ENCODE assay signal across 9 mouse cellular contexts in genomic region chr11:119078691-119079444, GRCm38 (mm10). TPM values are rescaled to one million over a fixed set of nuclear protein-coding genes. Genes with fewer than 3 reads are reported as not detected.
A peak's percentile ranks its signal among the peaks of the same experiment; 100 is the strongest.
DNase-seq lines count a peak whose midpoint lies in the region; ATAC-seq and TF ChIP-seq lines count a peak whose summit lies in the region.
"Had no signal": no experiment of that assay in that cellular context is flagged by ENCODE, and none has a peak within 500 bp of the region (broad histone marks: within the 10 kb centered on the region; RNA-seq: fewer than 3 reads in every experiment).

No protein-coding gene starts in this region.

- peak overlapping the region; percentile 40 for H3K4me2 ChIP-seq in embryonic facial prominence, embryonic 14.5 days (ENCODE audit: low read depth, low read length)
- peak overlapping the region; percentile 41 for H3K4me2 ChIP-seq in hindbrain, embryonic 14.5 days (replicated peaks)
- H3K4me2 ChIP-seq in midbrain, embryonic 11.5 days, result peak overlapping the region; percentile 30

- H3K9me3 ChIP-seq in embryonic facial prominence, embryonic 14.5 days (ENCODE audit: control insufficient read depth, low read length), result no peaks in the 10 kb centered on the region
- H3K9me3 ChIP-seq in hindbrain, embryonic 14.5 days (ENCODE audit: control insufficient read depth, low read length), result no peaks in the 10 kb centered on the region
- H3K9me3 ChIP-seq in limb, embryonic 10.5 days (replicated peaks), result no peaks in the 10 kb centered on the region
- no peaks in the 10 kb centered on the region for H3K9me3 ChIP-seq in midbrain, embryonic 11.5 days (ENCODE audit: control insufficient read depth, low read length)

- H3K36me3 ChIP-seq in spleen, adult 2 months (ENCODE audit: control insufficient read depth, insufficient read depth, low read length), result peaks cover 26% of the 10 kb centered on the region
- peaks cover 37% of the 10 kb centered on the region for H3K36me3 ChIP-seq in embryonic facial prominence, embryonic 14.5 days (ENCODE audit: control insufficient read depth, insufficient read depth, low read length)
- peaks cover 29% of the 10 kb centered on the region for H3K36me3 ChIP-seq in hindbrain, embryonic 14.5 days (replicated peaks; ENCODE audit: control insufficient read depth, insufficient read depth)
- peaks cover 20% of the 10 kb centered on the region for H3K36me3 ChIP-seq in limb, embryonic 10.5 days
- 0 out of 2 replicates have a peak, but pooled peaks cover 2% of the 10 kb centered on the region for H3K36me3 ChIP-seq in midbrain, embryonic 11.5 days (ENCODE audit: control insufficient read depth, insufficient read depth, low read length)

- no peak for TF ChIP-seq POLR2A in spleen, adult 2 months (IDR thresholded peaks at IDR 0.05; ENCODE audit: low read depth, low read length)

- peaks cover 10% of the 10 kb centered on the region for H3K4me1 ChIP-seq in spleen, adult 2 months (ENCODE audit: control insufficient read depth, insufficient read depth, insufficient read length)
- peaks cover 35% of the 10 kb centered on the region for H3K4me1 ChIP-seq in embryonic facial prominence, embryonic 14.5 days (ENCODE audit: control insufficient read depth, insufficient read depth, low read length)
- peaks cover 52% of the 10 kb centered on the region for H3K4me1 ChIP-seq in hindbrain, embryonic 14.5 days (replicated peaks; ENCODE audit: control insufficient read depth, insufficient read depth, low read length)
- H3K4me1 ChIP-seq in limb, embryonic 10.5 days, result peaks cover 59% of the 10 kb centered on the region
- H3K4me1 ChIP-seq in midbrain, embryonic 11.5 days (ENCODE audit: control insufficient read depth, insufficient read depth, low read length), result peaks cover 48% of the 10 kb centered on the region

- peak; percentile 42 for ATAC-seq in embryonic facial prominence, embryonic 14.5 days (ENCODE audit: low read depth)
- peak; percentile 79 for ATAC-seq in hindbrain, embryonic 14.5 days (ENCODE audit: low FRiP score)
- ATAC-seq in midbrain, embryonic 11.5 days (ENCODE audit: low FRiP score), result peak; percentile 71
- ATAC-seq: Patski had no signal

- peak overlapping the region; percentile 52 for H3K9ac ChIP-seq in embryonic facial prominence, embryonic 14.5 days (ENCODE audit: low read depth, low read length)
- H3K9ac ChIP-seq in hindbrain, embryonic 14.5 days, result peak overlapping the region; percentile 13; the same call in 1 of the 2 replicates
- peak overlapping the region; percentile 41 for H3K9ac ChIP-seq in midbrain, embryonic 11.5 days (ENCODE audit: low read length)

- no peak for DNase-seq in spleen, adult 2 months (ENCODE audit: low read depth in 1 of 2, low spot score in 2 of 2)
- no peak for DNase-seq in spleen, postnatal 36 days (ENCODE audit: low spot score in 2 of 2)
- DNase-seq in embryonic facial prominence, embryonic 14.5 days (ENCODE audit: low spot score), result peak; percentile 75
- DNase-seq in hindbrain, embryonic 14.5 days (ENCODE audit: low spot score), result no peak
- DNase-seq in limb, embryonic 10.5 days (ENCODE audit: low spot score), result peak; percentile 56
- DNase-seq in midbrain, embryonic 11.5 days (ENCODE audit: low spot score, missing footprints), result peak; percentile 95
- peak; percentile 65 for DNase-seq in urinary bladder, postnatal 14 days (ENCODE audit: low spot score)
- no peak for DNase-seq in frontal cortex, postnatal 36 days (ENCODE audit: low spot score in 2 of 2)

- TF ChIP-seq CTCF in spleen, adult 2 months (IDR thresholded peaks at IDR 0.05; ENCODE audit: extremely low read depth, insufficient read depth, insufficient read length, insufficient replicate concordance), result no peak

- WGBS in spleen, adult 2 months, result 73% methylated on average over 24 of the region's 27 CpGs
- WGBS in embryonic facial prominence, embryonic 14.5 days, result 11% methylated on average over 22 of the region's 27 CpGs
- 6% methylated on average over 24 of the region's 27 CpGs for WGBS in hindbrain, embryonic 14.5 days
- WGBS in limb, embryonic 10.5 days, result 3% methylated on average over 24 of the region's 27 CpGs
- WGBS in midbrain, embryonic 11.5 days, result 1% methylated on average over 25 of the region's 27 CpGs

- H3K4me3 ChIP-seq in spleen, adult 2 months (ENCODE audit: extremely low read depth, insufficient read depth, insufficient read length), result no peak overlapping the region
- H3K4me3 ChIP-seq in embryonic facial prominence, embryonic 14.5 days (ENCODE audit: low read depth, low read length), result no peak overlapping the region
- no peak overlapping the region for H3K4me3 ChIP-seq in hindbrain, embryonic 14.5 days (replicated peaks; ENCODE audit: low read length)
- H3K4me3 ChIP-seq in limb, embryonic 10.5 days, result peak overlapping the region; percentile 34
- no peak overlapping the region for H3K4me3 ChIP-seq in midbrain, embryonic 11.5 days (ENCODE audit: low read depth, low read length)

- peak overlapping the region; percentile 7; the same call in 1 of the 2 replicates for H3K27ac ChIP-seq in spleen, adult 2 months (ENCODE audit: insufficient read depth, low read length)
- no peak overlapping the region for H3K27ac ChIP-seq in embryonic facial prominence, embryonic 14.5 days (replicated peaks; ENCODE audit: low read depth, low read length)
- peak overlapping the region; percentile 54 for H3K27ac ChIP-seq in hindbrain, embryonic 14.5 days
- peak overlapping the region; percentile 59 for H3K27ac ChIP-seq in limb, embryonic 10.5 days
- peak overlapping the region; percentile 4; the same call in 1 of the 2 replicates for H3K27ac ChIP-seq in midbrain, embryonic 11.5 days (ENCODE audit: low read depth, low read length)

- H3K27me3 ChIP-seq in spleen, adult 2 months (ENCODE audit: control insufficient read depth, insufficient read depth, low read length), result no peaks in the 10 kb centered on the region
- peaks cover 24% of the 10 kb centered on the region for H3K27me3 ChIP-seq in embryonic facial prominence, embryonic 14.5 days (replicated peaks; ENCODE audit: control insufficient read depth, insufficient read depth, low read length)
- H3K27me3 ChIP-seq in hindbrain, embryonic 14.5 days (ENCODE audit: control insufficient read depth, insufficient read depth, low read length), result peaks cover 28% of the 10 kb centered on the region
- peaks cover 96% of the 10 kb centered on the region for H3K27me3 ChIP-seq in limb, embryonic 10.5 days (ENCODE audit: low read depth, poor library complexity, severe bottlenecking)
- peaks cover 46% of the 10 kb centered on the region for H3K27me3 ChIP-seq in midbrain, embryonic 11.5 days (ENCODE audit: control insufficient read depth, insufficient read depth, low read length)
- H3K27me3 ChIP-seq: Patski had no signal

RNA-seq across cellular contexts. Expression of gene Cbx4, which starts 7.2 kb away (rescaled TPM):
- polyA plus RNA-seq in spleen, adult 2 months (2012; rRNA removed), result 17.2 and 23.5 TPM in 2 replicates
- polyA plus RNA-seq in embryonic facial prominence, embryonic 14.5 days (2014; fragmentation: Nextera tagmentation; extraction: Ambion mirVana), result 11.0 and 13.5 TPM in 2 replicates
- 16.8 and 20.2 TPM in 2 replicates for polyA plus RNA-seq in hindbrain, embryonic 14.5 days (2014; fragmentation: Nextera tagmentation; extraction: Ambion mirVana)
- polyA plus RNA-seq in limb, embryonic 10.5 days (2016; fragmentation: Nextera tagmentation; extraction: Ambion mirVana), result 4.3 and 7.1 TPM in 2 replicates
- polyA plus RNA-seq in midbrain, embryonic 11.5 days (2014; fragmentation: Nextera tagmentation; extraction: Ambion mirVana), result 6.3 and 7.0 TPM in 2 replicates

RNA-seq across cellular contexts. Expression of gene Cbx8, which starts 38.1 kb away (rescaled TPM):
- 4.5 and 5.6 TPM in 2 replicates for polyA plus RNA-seq in spleen, adult 2 months (2012; rRNA removed)
- polyA plus RNA-seq in embryonic facial prominence, embryonic 14.5 days (2014; fragmentation: Nextera tagmentation; extraction: Ambion mirVana), result 9.6 and 10.1 TPM in 2 replicates
- polyA plus RNA-seq in hindbrain, embryonic 14.5 days (2014; fragmentation: Nextera tagmentation; extraction: Ambion mirVana), result 8.5 and 9.8 TPM in 2 replicates
- 12.2 and 15.1 TPM in 2 replicates for polyA plus RNA-seq in limb, embryonic 10.5 days (2016; fragmentation: Nextera tagmentation; extraction: Ambion mirVana)
- polyA plus RNA-seq in midbrain, embryonic 11.5 days (2014; fragmentation: Nextera tagmentation; extraction: Ambion mirVana), result 11.3 and 11.9 TPM in 2 replicates

RNA-seq across cellular contexts. Expression of gene Cbx2, which starts 56.1 kb away (rescaled TPM):
- 1.8 and 2.1 TPM in 2 replicates for polyA plus RNA-seq in spleen, adult 2 months (2012; rRNA removed)
- 23.9 and 28.3 TPM in 2 replicates for polyA plus RNA-seq in embryonic facial prominence, embryonic 14.5 days (2014; fragmentation: Nextera tagmentation; extraction: Ambion mirVana)
- 10.7 and 13.7 TPM in 2 replicates for polyA plus RNA-seq in hindbrain, embryonic 14.5 days (2014; fragmentation: Nextera tagmentation; extraction: Ambion mirVana)
- 151 and 170 TPM in 2 replicates for polyA plus RNA-seq in limb, embryonic 10.5 days (2016; fragmentation: Nextera tagmentation; extraction: Ambion mirVana)
- 66.7 and 70.5 TPM in 2 replicates for polyA plus RNA-seq in midbrain, embryonic 11.5 days (2014; fragmentation: Nextera tagmentation; extraction: Ambion mirVana)

Comparison
In these comparisons a context has a peak if more than half of its experiments do, and no peak if none do; other contexts are left out.
1. DNase-seq: peak in embryonic facial prominence, embryonic 14.5 days (single experiment), limb, embryonic 10.5 days (single experiment), midbrain, embryonic 11.5 days (single experiment) and urinary bladder, postnatal 14 days (single experiment); none in spleen, adult 2 months (0 of 2), spleen, postnatal 36 days (0 of 2), hindbrain, embryonic 14.5 days (single experiment) and frontal cortex, postnatal 36 days (0 of 2).
2. Peak in every context shown above with its lines, with median percentiles within 50 percentile points of each other: ATAC-seq, H3K4me2 ChIP-seq and H3K9ac ChIP-seq.